Mouse (Mus musculus): Measurements from ENCODE around the gene Slco2a1. TPM values are rescaled to one million over a fixed set of nuclear protein-coding genes. Genes with fewer than 3 reads are reported as not detected.

The Slco2a1 gene
- polyA plus RNA-seq, 1 experiment from 2014 or later: 0.43 TPM

DNA sequence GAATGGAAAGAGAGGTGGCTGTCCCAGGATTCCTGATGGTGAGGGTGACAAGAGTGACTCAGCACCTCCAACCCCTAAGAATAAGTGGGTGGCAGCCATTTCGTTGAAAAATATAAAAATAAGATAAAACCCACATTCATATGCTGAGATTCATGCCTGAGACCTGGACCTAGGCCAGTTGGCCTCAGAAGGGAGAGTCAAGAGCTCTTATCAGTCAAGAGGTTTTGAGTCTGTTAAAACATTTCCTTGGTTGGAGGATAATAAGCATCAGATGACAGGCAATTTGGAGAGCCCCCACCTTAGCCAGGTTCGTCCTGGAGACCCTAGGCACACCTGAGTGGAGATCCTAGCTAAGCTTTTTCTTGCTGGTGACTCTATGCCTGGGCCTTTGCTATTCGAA lies 21.6 kb downstream of the Slco2a1 start:
- Histone ChIP-seq H3K9me3 (ENCODE audit: control insufficient read depth, low read length) (no peaks in the 10 kb centered on the region), H3K4me1 (replicated peaks; ENCODE audit: control insufficient read depth, insufficient read depth, low read length) (peaks cover 3% of the 10 kb centered on the region; the same call in 1 of the 2 replicates), H3K9ac (ENCODE audit: low read depth, low read length) (no peak overlapping the region), H3K27ac (ENCODE audit: low read depth, low read length) (no peak overlapping the region), H3K4me3 (ENCODE audit: low read depth, low read length) (no peak overlapping the region), H3K4me2 (replicated peaks; ENCODE audit: low read depth, low read length) (no peak overlapping the region), H3K27me3 (ENCODE audit: control insufficient read depth, insufficient read depth, low read length) (peaks cover 16% of the 10 kb centered on the region), H3K36me3 (ENCODE audit: control insufficient read depth, insufficient read depth, low read length) (no peaks in the 10 kb centered on the region)
- 74% methylated on average over 3 of the region's 3 CpGs for WGBS
- DNase-seq (ENCODE audit: low spot score) (no peak), ATAC-seq (ENCODE audit: low FRiP score) (no peak)

DNA sequence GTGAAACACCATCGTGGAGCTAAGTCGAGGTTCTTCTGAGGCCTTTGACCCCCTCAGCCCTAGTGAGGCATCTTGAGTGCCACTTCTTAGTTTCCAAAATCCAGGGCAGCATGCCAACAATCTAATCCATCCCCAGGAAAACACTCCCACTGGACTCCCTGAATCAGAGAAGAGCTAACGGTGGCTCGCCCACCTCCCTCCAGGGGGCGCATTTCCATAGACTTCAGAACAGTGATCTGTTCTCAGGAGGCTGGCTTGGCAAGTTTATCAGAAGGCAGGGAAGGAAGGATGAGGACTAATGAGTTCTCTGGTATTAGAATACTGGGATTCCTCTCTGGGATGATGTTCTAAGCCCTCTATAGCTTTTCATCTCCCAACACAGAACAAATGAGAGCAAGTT lies 24.9 kb downstream of the Slco2a1 start:
- Histone ChIP-seq H3K4me2 (replicated peaks; ENCODE audit: low read depth, low read length) (no peak overlapping the region), H3K27ac (ENCODE audit: low read depth, low read length) (no peak overlapping the region), H3K36me3 (ENCODE audit: control insufficient read depth, insufficient read depth, low read length) (no peaks in the 10 kb centered on the region), H3K9me3 (ENCODE audit: control insufficient read depth, low read length) (no peaks in the 10 kb centered on the region), H3K27me3 (ENCODE audit: control insufficient read depth, insufficient read depth, low read length) (peaks cover 9% of the 10 kb centered on the region; the same call in 1 of the 2 replicates), H3K9ac (ENCODE audit: low read depth, low read length) (no peak overlapping the region), H3K4me3 (ENCODE audit: low read depth, low read length) (no peak overlapping the region), H3K4me1 (replicated peaks; ENCODE audit: control insufficient read depth, insufficient read depth, low read length) (peaks cover 2% of the 10 kb centered on the region; the same call in 1 of the 2 replicates)
- WGBS: 7% methylated on average over 5 of the region's 5 CpGs
- DNase-seq (ENCODE audit: low spot score): peak; percentile 79
- no peak for ATAC-seq (ENCODE audit: low FRiP score)

DNA sequence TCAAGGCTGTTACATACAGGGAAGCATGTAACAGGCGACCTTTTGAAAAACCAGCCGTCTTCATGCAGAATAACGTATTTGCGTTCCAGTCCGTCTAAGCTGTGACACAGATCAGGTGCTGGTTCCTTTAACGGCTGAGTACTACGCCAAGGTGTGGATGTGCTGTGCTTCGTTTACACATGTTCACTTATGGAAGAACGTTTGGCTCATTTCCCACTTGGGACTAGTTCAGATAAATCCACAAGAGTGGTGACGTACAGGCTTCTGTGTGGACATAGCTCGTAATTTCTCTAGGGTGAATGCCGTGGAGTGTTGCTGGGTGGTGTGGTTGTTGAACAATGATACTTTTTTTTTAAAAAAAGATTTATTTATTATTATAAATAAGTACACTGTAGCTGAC lies 26.2 kb downstream of the Slco2a1 start:
- Histone ChIP-seq H3K4me1 (replicated peaks; ENCODE audit: control insufficient read depth, insufficient read depth, low read length) (no peaks in the 10 kb centered on the region), H3K9ac (ENCODE audit: low read depth, low read length) (no peak overlapping the region), H3K27me3 (ENCODE audit: control insufficient read depth, insufficient read depth, low read length) (no peaks in the 10 kb centered on the region), H3K9me3 (ENCODE audit: control insufficient read depth, low read length) (no peaks in the 10 kb centered on the region), H3K4me3 (ENCODE audit: low read depth, low read length) (no peak overlapping the region), H3K27ac (ENCODE audit: low read depth, low read length) (no peak overlapping the region), H3K4me2 (replicated peaks; ENCODE audit: low read depth, low read length) (no peak overlapping the region), H3K36me3 (ENCODE audit: control insufficient read depth, insufficient read depth, low read length) (no peaks in the 10 kb centered on the region)
- ATAC-seq (ENCODE audit: low FRiP score) (no peak), DNase-seq (ENCODE audit: low spot score) (no peak)
- 92% methylated on average over 12 of the region's 12 CpGs for WGBS

DNA sequence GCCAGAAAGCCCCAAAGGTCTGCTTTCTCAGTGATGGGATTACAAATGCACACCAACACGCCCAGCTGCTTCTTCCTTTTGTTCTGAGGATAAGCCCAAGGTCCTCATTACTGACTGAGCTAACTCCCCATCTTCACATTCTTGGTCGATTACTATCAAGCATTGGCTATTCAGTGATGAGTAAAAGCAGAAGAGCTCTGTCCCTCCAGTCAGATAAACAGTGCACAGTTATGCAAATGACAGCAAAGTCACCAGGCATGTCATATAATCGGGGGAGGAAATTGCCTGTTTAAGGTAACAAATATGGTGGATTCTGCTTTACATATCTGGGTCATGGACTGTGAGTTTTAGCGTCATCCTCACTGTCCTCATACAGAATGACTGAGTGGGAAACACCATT lies 35.6 kb downstream of the Slco2a1 start:
- WGBS: 79% methylated on average over 4 of the region's 4 CpGs
- no peak overlapping the region for H3K27ac ChIP-seq (ENCODE audit: low read depth, low read length)
- ATAC-seq (ENCODE audit: low FRiP score) (no peak), DNase-seq (ENCODE audit: low spot score) (no peak)
- H3K9ac ChIP-seq (ENCODE audit: low read depth, low read length): no peak overlapping the region
- H3K36me3 ChIP-seq (ENCODE audit: control insufficient read depth, insufficient read depth, low read length): no peaks in the 10 kb centered on the region
- no peak overlapping the region for H3K4me2 ChIP-seq (replicated peaks; ENCODE audit: low read depth, low read length)
- no peaks in the 10 kb centered on the region for H3K4me1 ChIP-seq (replicated peaks; ENCODE audit: control insufficient read depth, insufficient read depth, low read length)
- H3K27me3 ChIP-seq (ENCODE audit: control insufficient read depth, insufficient read depth, low read length): no peaks in the 10 kb centered on the region
- H3K9me3 ChIP-seq (ENCODE audit: control insufficient read depth, low read length): no peaks in the 10 kb centered on the region
- no peak overlapping the region for H3K4me3 ChIP-seq (ENCODE audit: low read depth, low read length)

DNA sequence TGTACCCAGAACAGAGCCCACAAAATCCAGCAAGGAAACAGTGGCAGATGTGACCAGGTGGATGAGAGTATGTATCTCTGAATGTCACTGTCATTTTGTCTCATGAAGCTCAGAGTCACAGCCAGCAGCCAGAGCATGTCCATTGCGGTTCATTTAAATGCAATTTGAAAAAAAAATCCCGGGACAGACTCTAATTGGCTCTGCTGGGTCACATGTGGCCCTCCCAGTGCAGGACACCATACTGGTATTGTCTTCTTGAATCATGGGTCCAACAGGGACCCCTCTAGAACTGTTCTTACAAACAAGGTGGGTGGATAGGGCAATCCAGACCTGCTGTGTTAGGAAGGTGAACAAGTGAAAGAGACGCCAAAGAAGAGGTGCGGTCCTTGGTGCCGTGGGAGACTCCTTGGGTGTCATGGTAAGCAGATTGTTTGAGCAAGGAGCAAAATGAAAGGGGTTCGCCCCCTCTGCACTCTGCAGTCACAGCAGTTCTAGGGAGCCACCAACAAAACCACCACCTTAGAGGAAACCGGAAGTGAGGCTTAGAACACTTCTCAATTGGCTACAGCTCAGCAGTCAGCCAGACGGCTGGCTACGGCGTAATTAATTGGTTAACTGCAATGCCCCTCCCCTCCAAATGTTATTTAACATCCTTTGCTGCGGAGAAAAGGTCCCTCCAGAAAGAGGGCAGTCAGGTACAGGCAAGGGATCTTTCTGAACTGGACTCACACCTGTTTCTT lies 38.8 kb downstream of the Slco2a1 start:
- WGBS: 81% methylated on average over 11 of the region's 11 CpGs
- no peak overlapping the region for H3K4me3 ChIP-seq (ENCODE audit: low read depth, low read length)
- no peak for ATAC-seq (ENCODE audit: low FRiP score)
- H3K9me3 ChIP-seq (ENCODE audit: control insufficient read depth, low read length): no peaks in the 10 kb centered on the region
- no peak overlapping the region for H3K9ac ChIP-seq (ENCODE audit: low read depth, low read length)
- no peak overlapping the region for H3K27ac ChIP-seq (ENCODE audit: low read depth, low read length)
- no peak for DNase-seq (ENCODE audit: low spot score)
- no peaks in the 10 kb centered on the region for H3K4me1 ChIP-seq (replicated peaks; ENCODE audit: control insufficient read depth, insufficient read depth, low read length)
- H3K27me3 ChIP-seq (ENCODE audit: control insufficient read depth, insufficient read depth, low read length): no peaks in the 10 kb centered on the region
- H3K4me2 ChIP-seq (replicated peaks; ENCODE audit: low read depth, low read length): no peak overlapping the region
- no peaks in the 10 kb centered on the region for H3K36me3 ChIP-seq (ENCODE audit: control insufficient read depth, insufficient read depth, low read length)

DNA sequence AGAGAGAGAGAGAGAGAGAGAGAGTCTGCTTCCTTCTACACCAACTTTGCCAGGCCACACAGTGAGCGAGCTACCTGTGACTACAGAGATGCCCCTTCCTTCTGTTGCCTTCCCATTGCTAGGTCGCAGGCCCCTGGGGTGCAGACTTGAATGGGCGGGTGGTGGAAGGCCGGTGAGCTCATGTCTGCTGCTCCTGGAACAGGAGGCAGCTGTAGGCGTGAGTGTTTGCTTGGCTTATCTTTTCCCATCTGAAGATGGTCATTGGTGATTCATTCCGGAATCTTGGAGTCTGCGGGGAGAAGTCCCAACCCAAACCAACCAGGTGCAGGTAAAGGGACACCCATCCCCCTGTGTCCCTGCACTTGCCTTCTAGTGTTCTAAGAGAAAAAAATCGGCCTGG lies 40.5 kb downstream of the Slco2a1 start:
- Histone ChIP-seq H3K4me1 (replicated peaks; ENCODE audit: control insufficient read depth, insufficient read depth, low read length) (no peaks in the 10 kb centered on the region), H3K9ac (ENCODE audit: low read depth, low read length) (no peak overlapping the region), H3K27ac (ENCODE audit: low read depth, low read length) (no peak overlapping the region), H3K4me3 (ENCODE audit: low read depth, low read length) (no peak overlapping the region), H3K4me2 (replicated peaks; ENCODE audit: low read depth, low read length) (no peak overlapping the region), H3K27me3 (ENCODE audit: control insufficient read depth, insufficient read depth, low read length) (no peaks in the 10 kb centered on the region), H3K9me3 (ENCODE audit: control insufficient read depth, low read length) (no peaks in the 10 kb centered on the region), H3K36me3 (ENCODE audit: control insufficient read depth, insufficient read depth, low read length) (no peaks in the 10 kb centered on the region)
- 62% methylated on average over 8 of the region's 8 CpGs for WGBS
- no peak for DNase-seq (ENCODE audit: low spot score)
- ATAC-seq (ENCODE audit: low FRiP score): no peak

DNA sequence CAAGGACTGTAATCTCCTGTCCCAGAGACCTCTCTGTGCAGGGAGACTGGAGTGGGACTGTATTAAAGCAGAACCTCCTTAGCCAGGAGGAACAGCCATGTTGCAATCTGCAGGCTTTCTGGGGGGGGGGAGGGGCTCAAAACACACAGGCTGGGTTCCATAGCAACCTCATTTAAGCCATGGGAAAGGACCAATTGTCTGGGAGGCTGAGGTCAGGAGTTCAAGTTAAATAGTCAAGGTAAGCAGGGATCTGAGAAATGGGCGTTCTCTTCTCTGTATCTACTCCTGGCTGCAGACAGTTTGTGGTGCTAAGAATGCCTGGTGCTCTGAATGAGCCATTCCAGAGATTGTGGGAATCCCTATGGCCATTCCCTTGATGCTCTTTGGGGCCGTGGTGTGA lies 41.5 kb downstream of the Slco2a1 start:
- Histone ChIP-seq H3K27ac (ENCODE audit: low read depth, low read length) (no peak overlapping the region), H3K4me1 (replicated peaks; ENCODE audit: control insufficient read depth, insufficient read depth, low read length) (no peaks in the 10 kb centered on the region), H3K4me2 (replicated peaks; ENCODE audit: low read depth, low read length) (no peak overlapping the region), H3K9me3 (ENCODE audit: control insufficient read depth, low read length) (no peaks in the 10 kb centered on the region), H3K4me3 (ENCODE audit: low read depth, low read length) (no peak overlapping the region), H3K36me3 (ENCODE audit: control insufficient read depth, insufficient read depth, low read length) (no peaks in the 10 kb centered on the region), H3K27me3 (ENCODE audit: control insufficient read depth, insufficient read depth, low read length) (no peaks in the 10 kb centered on the region), H3K9ac (ENCODE audit: low read depth, low read length) (no peak overlapping the region)
- no peak for ATAC-seq (ENCODE audit: low FRiP score)
- DNase-seq (ENCODE audit: low spot score): no peak
- 78% methylated on average over 2 of the region's 2 CpGs for WGBS

DNA sequence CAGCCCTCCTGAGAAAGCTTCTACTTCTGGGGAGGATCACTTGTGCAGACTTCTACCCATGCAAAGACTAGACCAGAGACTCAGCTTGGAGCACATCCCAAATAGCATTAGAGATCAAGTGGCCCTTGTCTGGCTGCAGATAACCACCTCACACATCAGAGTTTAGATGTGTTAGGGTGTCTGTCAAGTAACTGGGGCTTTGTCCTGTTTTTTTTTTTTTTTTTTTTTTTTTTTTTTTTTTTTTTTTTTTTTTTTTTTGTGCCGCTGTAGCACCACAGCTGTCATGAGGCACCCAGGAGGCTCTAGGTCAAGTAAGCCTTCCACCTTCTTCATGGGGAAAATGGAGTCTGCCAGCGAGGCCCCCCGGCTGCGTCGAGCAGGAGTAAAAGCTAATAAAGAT lies 42.7 kb downstream of the Slco2a1 start:
- no peak overlapping the region for H3K4me3 ChIP-seq (ENCODE audit: low read depth, low read length)

DNA sequence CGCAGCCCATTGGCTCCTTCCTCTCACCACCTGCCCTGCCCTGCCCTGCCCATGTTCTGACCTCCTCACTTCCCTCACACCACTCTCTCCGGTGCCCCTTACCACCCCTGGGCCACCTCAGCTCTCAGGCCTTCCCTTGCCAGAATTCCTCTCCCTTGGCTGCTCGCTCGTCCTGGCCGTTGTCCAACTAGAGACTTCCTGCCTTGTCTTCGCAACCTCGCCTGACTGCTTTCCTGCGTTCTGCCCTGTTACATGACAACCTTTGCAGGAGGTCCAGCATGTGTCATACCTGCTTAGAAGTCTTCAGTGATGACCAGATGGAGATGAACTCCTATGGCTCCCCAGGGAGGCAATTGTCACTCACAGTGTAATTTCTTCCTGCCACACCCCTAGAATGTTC lies 43.7 kb downstream of the Slco2a1 start:
- Histone ChIP-seq H3K36me3 (ENCODE audit: control insufficient read depth, insufficient read depth, low read length) (no peaks in the 10 kb centered on the region), H3K27me3 (ENCODE audit: control insufficient read depth, insufficient read depth, low read length) (no peaks in the 10 kb centered on the region), H3K4me1 (replicated peaks; ENCODE audit: control insufficient read depth, insufficient read depth, low read length) (no peaks in the 10 kb centered on the region), H3K4me2 (replicated peaks; ENCODE audit: low read depth, low read length) (no peak overlapping the region), H3K27ac (ENCODE audit: low read depth, low read length) (no peak overlapping the region), H3K9ac (ENCODE audit: low read depth, low read length) (no peak overlapping the region), H3K4me3 (ENCODE audit: low read depth, low read length) (no peak overlapping the region), H3K9me3 (ENCODE audit: control insufficient read depth, low read length) (no peaks in the 10 kb centered on the region)
- WGBS: 85% methylated on average over 8 of the region's 8 CpGs
- ATAC-seq (ENCODE audit: low FRiP score) (no peak), DNase-seq (ENCODE audit: low spot score) (no peak)

More for the DNA sequence above, 42.7 kb downstream of the Slco2a1 start:
- Histone ChIP-seq H3K9ac (ENCODE audit: low read depth, low read length) (no peak overlapping the region), H3K4me2 (replicated peaks; ENCODE audit: low read depth, low read length) (no peak overlapping the region), H3K4me1 (replicated peaks; ENCODE audit: control insufficient read depth, insufficient read depth, low read length) (no peaks in the 10 kb centered on the region), H3K27ac (ENCODE audit: low read depth, low read length) (no peak overlapping the region), H3K36me3 (ENCODE audit: control insufficient read depth, insufficient read depth, low read length) (no peaks in the 10 kb centered on the region), H3K9me3 (ENCODE audit: control insufficient read depth, low read length) (no peaks in the 10 kb centered on the region), H3K27me3 (ENCODE audit: control insufficient read depth, insufficient read depth, low read length) (no peaks in the 10 kb centered on the region)
- no peak for DNase-seq (ENCODE audit: low spot score)
- no peak for ATAC-seq (ENCODE audit: low FRiP score)
- WGBS: 92% methylated on average over 5 of the region's 5 CpGs
